Mouse (Mus musculus): ENCODE data around the gene Serpina3f. TPM values are rescaled to one million over a fixed set of nuclear protein-coding genes. Genes with fewer than 3 reads are reported as not detected.

The Serpina3f gene
- 0.13 TPM in 1 of 2 replicates, not detected in the other for polyA plus RNA-seq (2014; fragmentation: Nextera tagmentation; extraction: Ambion mirVana)

- H3K4me3 ChIP-seq (ENCODE audit: low read depth, low read length): no peak within 1 kb of the TSS
- H3K36me3 ChIP-seq (replicated peaks; ENCODE audit: control insufficient read depth, insufficient read depth, low read depth, low read length): no peaks in the 10 kb centered on the region
- H3K27me3 ChIP-seq (ENCODE audit: control insufficient read depth, insufficient read depth, low read length): no peaks in the 10 kb centered on the region
- 69% methylated on average over 1 of the region's 1 CpGs for WGBS
- H3K27ac ChIP-seq (replicated peaks; ENCODE audit: low read depth, low read length): no peak within 1 kb of the TSS
- H3K9me3 ChIP-seq (replicated peaks; ENCODE audit: control insufficient read depth, low read length): no peaks in the 10 kb centered on the region
- ATAC-seq (replicated peaks; ENCODE audit: insufficient number of reproducible peaks, low FRiP score, low TSS enrichment, low read depth) (no peak), DNase-seq (ENCODE audit: low spot score) (no peak)
- no peak within 1 kb of the TSS for H3K4me2 ChIP-seq (ENCODE audit: low read depth, low read length)
- H3K4me1 ChIP-seq (ENCODE audit: control insufficient read depth, insufficient read depth, low read length): no peaks in the 10 kb centered on the region
- no peak within 1 kb of the TSS for H3K9ac ChIP-seq (replicated peaks; ENCODE audit: low read length)
Measured at GRCm38 (mm10) chr12:104214445-104214753, at the start of gene Serpina3f. Gene Serpina3f, plus strand, starts transcription at chr12:104214544.

DNA sequence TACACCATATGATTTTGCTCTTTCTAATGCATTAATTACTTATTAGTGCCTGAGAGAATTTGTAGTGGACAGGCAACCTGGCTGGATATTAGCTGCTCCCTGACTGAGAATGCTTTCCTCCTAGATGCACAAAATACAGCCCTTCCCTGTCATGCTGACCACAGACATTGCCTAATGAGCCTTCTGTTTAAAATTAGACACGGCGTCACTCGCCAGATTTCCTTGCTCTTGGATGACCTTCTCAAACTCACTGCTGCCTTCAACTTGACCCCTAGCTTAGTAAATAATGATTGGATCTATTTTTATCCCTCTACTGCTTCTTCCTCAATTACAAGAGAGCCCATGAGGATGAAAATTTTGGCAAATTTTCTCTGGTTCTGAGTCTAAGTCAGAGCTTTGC is 39.6 kb upstream of the Serpina3f start:
- DNase-seq (ENCODE audit: low spot score) (no peak), ATAC-seq (replicated peaks; ENCODE audit: insufficient number of reproducible peaks, low FRiP score, low TSS enrichment, low read depth) (no peak)
- Histone ChIP-seq H3K4me1 (ENCODE audit: control insufficient read depth, insufficient read depth, low read length) (no peaks in the 10 kb centered on the region), H3K27me3 (ENCODE audit: control insufficient read depth, insufficient read depth, low read length) (no peaks in the 10 kb centered on the region), H3K9me3 (replicated peaks; ENCODE audit: control insufficient read depth, low read length) (no peaks in the 10 kb centered on the region), H3K4me2 (ENCODE audit: low read depth, low read length) (no peak overlapping the region), H3K27ac (replicated peaks; ENCODE audit: low read depth, low read length) (no peak overlapping the region), H3K9ac (replicated peaks; ENCODE audit: low read length) (no peak overlapping the region), H3K36me3 (replicated peaks; ENCODE audit: control insufficient read depth, insufficient read depth, low read depth, low read length) (no peaks in the 10 kb centered on the region), H3K4me3 (ENCODE audit: low read depth, low read length) (no peak overlapping the region)
- 54% methylated on average over 3 of the region's 3 CpGs for WGBS

DNA sequence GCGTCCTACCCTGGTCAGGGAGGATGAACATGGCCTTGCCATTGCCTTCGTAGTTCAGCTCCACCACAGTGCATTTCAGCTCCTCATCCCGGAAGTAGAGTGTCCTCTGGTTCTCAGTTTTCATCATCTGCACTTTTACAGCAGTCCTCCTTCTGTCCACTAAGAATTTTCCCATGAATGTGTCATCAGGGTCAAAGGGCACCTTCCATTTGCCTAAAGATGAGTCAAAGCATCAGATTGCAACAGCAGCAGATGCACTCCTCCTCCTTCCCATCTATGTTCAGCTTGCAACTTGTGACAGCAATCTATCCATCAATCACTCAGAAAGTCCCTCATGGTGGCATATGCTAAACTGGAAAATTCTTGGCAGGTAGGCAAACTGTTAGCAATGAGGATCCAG is 38.7 kb upstream of the Serpina3f start:
- WGBS: 85% methylated on average over 3 of the region's 3 CpGs
- no peak overlapping the region for H3K9ac ChIP-seq (replicated peaks; ENCODE audit: low read length)
- H3K36me3 ChIP-seq (replicated peaks; ENCODE audit: control insufficient read depth, insufficient read depth, low read depth, low read length): no peaks in the 10 kb centered on the region
- no peak overlapping the region for H3K4me3 ChIP-seq (ENCODE audit: low read depth, low read length)
- ATAC-seq (replicated peaks; ENCODE audit: insufficient number of reproducible peaks, low FRiP score, low TSS enrichment, low read depth) (no peak), DNase-seq (ENCODE audit: low spot score) (no peak)
- H3K4me1 ChIP-seq (ENCODE audit: control insufficient read depth, insufficient read depth, low read length): no peaks in the 10 kb centered on the region
- H3K27ac ChIP-seq (replicated peaks; ENCODE audit: low read depth, low read length): no peak overlapping the region
- no peaks in the 10 kb centered on the region for H3K9me3 ChIP-seq (replicated peaks; ENCODE audit: control insufficient read depth, low read length)
- no peaks in the 10 kb centered on the region for H3K27me3 ChIP-seq (ENCODE audit: control insufficient read depth, insufficient read depth, low read length)
- H3K4me2 ChIP-seq (ENCODE audit: low read depth, low read length): no peak overlapping the region

GRCm38 (mm10) chr12:104178577-104178976 is 35.8 kb upstream of the Serpina3f start:
- H3K9ac ChIP-seq (replicated peaks; ENCODE audit: low read length): no peak overlapping the region
- H3K4me1 ChIP-seq (ENCODE audit: control insufficient read depth, insufficient read depth, low read length): no peaks in the 10 kb centered on the region
- H3K4me2 ChIP-seq (ENCODE audit: low read depth, low read length): no peak overlapping the region
- no peak for ATAC-seq (replicated peaks; ENCODE audit: insufficient number of reproducible peaks, low FRiP score, low TSS enrichment, low read depth)
- H3K4me3 ChIP-seq (ENCODE audit: low read depth, low read length): no peak overlapping the region
- no peaks in the 10 kb centered on the region for H3K27me3 ChIP-seq (ENCODE audit: control insufficient read depth, insufficient read depth, low read length)
- no peak overlapping the region for H3K27ac ChIP-seq (replicated peaks; ENCODE audit: low read depth, low read length)
- no peaks in the 10 kb centered on the region for H3K9me3 ChIP-seq (replicated peaks; ENCODE audit: control insufficient read depth, low read length)
- no peaks in the 10 kb centered on the region for H3K36me3 ChIP-seq (replicated peaks; ENCODE audit: control insufficient read depth, insufficient read depth, low read depth, low read length)
- DNase-seq (ENCODE audit: low spot score): no peak

DNA sequence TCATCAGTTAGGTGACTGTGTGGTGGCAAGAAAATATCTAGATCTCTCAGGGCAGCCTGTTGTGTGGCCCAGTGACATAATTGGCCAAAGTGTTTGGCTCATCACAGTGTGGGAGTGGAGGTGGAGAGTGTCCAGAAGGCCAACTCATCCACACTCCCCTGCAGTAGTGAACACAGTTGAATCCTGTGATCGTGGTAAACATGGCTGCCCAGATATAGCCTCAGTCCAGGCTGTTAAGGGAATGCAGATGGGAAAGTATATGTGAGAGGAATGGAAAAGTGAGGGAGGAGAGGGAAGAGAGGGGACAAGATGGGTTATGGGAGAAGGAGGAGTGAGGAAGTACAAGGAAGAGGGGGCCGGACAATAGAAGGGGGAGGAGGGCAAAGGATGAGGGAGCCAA is 35.4 kb upstream of the Serpina3f start:
- no peaks in the 10 kb centered on the region for H3K27me3 ChIP-seq (ENCODE audit: control insufficient read depth, insufficient read depth, low read length)
- DNase-seq (ENCODE audit: low spot score) (no peak), ATAC-seq (replicated peaks; ENCODE audit: insufficient number of reproducible peaks, low FRiP score, low TSS enrichment, low read depth) (no peak)
- H3K4me1 ChIP-seq (ENCODE audit: control insufficient read depth, insufficient read depth, low read length): no peaks in the 10 kb centered on the region
- no peak overlapping the region for H3K4me3 ChIP-seq (ENCODE audit: low read depth, low read length)
- no peaks in the 10 kb centered on the region for H3K36me3 ChIP-seq (replicated peaks; ENCODE audit: control insufficient read depth, insufficient read depth, low read depth, low read length)
- H3K9ac ChIP-seq (replicated peaks; ENCODE audit: low read length): no peak overlapping the region
- H3K4me2 ChIP-seq (ENCODE audit: low read depth, low read length): no peak overlapping the region
- 88% methylated on average over 2 of the region's 2 CpGs for WGBS
- H3K9me3 ChIP-seq (replicated peaks; ENCODE audit: control insufficient read depth, low read length): no peaks in the 10 kb centered on the region
- no peak overlapping the region for H3K27ac ChIP-seq (replicated peaks; ENCODE audit: low read depth, low read length)

DNA sequence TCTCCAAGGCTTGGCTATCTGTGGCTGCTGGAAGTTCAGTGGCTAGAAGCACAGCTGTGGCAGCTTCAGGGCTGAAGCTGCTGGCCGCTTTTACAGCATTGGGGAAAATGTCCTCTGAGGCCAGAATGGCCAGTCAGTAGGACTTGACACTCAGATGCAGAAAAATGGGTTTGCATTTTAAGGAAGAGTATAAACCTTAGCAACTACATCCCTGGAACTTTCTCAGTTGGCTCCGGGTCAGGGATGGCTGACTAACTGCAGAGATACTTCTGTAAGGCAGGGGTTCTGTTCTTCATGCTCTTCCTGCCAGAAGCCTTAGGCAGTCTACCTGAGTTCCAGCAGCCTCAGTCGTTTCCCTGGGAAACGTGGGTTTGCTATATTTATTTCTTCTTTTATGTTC is 29.3 kb upstream of the Serpina3f start:
- no peaks in the 10 kb centered on the region for H3K9me3 ChIP-seq (replicated peaks; ENCODE audit: control insufficient read depth, low read length)
- no peak for ATAC-seq (replicated peaks; ENCODE audit: insufficient number of reproducible peaks, low FRiP score, low TSS enrichment, low read depth)
- no peaks in the 10 kb centered on the region for H3K4me1 ChIP-seq (ENCODE audit: control insufficient read depth, insufficient read depth, low read length)
- no peak overlapping the region for H3K9ac ChIP-seq (replicated peaks; ENCODE audit: low read length)
- 72% methylated on average over 4 of the region's 4 CpGs for WGBS
- no peak overlapping the region for H3K4me3 ChIP-seq (ENCODE audit: low read depth, low read length)
- no peak overlapping the region for H3K27ac ChIP-seq (replicated peaks; ENCODE audit: low read depth, low read length)
- H3K36me3 ChIP-seq (replicated peaks; ENCODE audit: control insufficient read depth, insufficient read depth, low read depth, low read length): no peaks in the 10 kb centered on the region
- no peak overlapping the region for H3K4me2 ChIP-seq (ENCODE audit: low read depth, low read length)
- H3K27me3 ChIP-seq (ENCODE audit: control insufficient read depth, insufficient read depth, low read length): no peaks in the 10 kb centered on the region
- no peak for DNase-seq (ENCODE audit: low spot score)

GRCm38 (mm10) chr12:104186041-104186581 is 28.2 kb upstream of the Serpina3f start:
- H3K9me3 ChIP-seq (replicated peaks; ENCODE audit: control insufficient read depth, low read length): no peaks in the 10 kb centered on the region
- no peak overlapping the region for H3K9ac ChIP-seq (replicated peaks; ENCODE audit: low read length)
- H3K27ac ChIP-seq (replicated peaks; ENCODE audit: low read depth, low read length): no peak overlapping the region
- no peak overlapping the region for H3K4me2 ChIP-seq (ENCODE audit: low read depth, low read length)
- no peaks in the 10 kb centered on the region for H3K36me3 ChIP-seq (replicated peaks; ENCODE audit: control insufficient read depth, insufficient read depth, low read depth, low read length)
- ATAC-seq (replicated peaks; ENCODE audit: insufficient number of reproducible peaks, low FRiP score, low TSS enrichment, low read depth) (no peak), DNase-seq (ENCODE audit: low spot score) (no peak)
- WGBS: 80% methylated on average over 3 of the region's 3 CpGs
- no peaks in the 10 kb centered on the region for H3K27me3 ChIP-seq (ENCODE audit: control insufficient read depth, insufficient read depth, low read length)
- H3K4me1 ChIP-seq (ENCODE audit: control insufficient read depth, insufficient read depth, low read length): no peaks in the 10 kb centered on the region
- no peak overlapping the region for H3K4me3 ChIP-seq (ENCODE audit: low read depth, low read length)

DNA sequence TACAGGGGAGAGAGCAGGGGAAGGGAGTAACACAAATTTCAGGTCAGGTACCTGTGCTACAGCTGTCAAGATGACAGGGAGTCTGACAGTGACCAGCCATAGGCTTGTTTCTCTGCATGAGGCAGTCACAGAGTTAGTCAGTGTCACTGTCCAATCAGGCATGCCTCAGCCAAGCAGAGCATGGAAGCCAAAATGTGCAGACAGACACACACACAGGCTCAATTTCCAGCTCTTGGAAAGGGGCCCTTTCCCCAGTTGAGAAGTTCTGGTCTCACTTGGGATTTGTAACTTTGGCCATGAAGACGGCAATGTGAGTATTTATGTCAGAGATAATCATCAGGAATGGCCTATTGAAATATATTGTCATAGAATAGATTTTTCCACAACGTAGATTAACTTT is 25.1 kb upstream of the Serpina3f start:
- 76% methylated on average over 2 of the region's 2 CpGs for WGBS
- H3K4me1 ChIP-seq (ENCODE audit: control insufficient read depth, insufficient read depth, low read length): no peaks in the 10 kb centered on the region
- no peaks in the 10 kb centered on the region for H3K36me3 ChIP-seq (replicated peaks; ENCODE audit: control insufficient read depth, insufficient read depth, low read depth, low read length)
- H3K9ac ChIP-seq (replicated peaks; ENCODE audit: low read length): no peak overlapping the region
- H3K27me3 ChIP-seq (ENCODE audit: control insufficient read depth, insufficient read depth, low read length): no peaks in the 10 kb centered on the region
- DNase-seq (ENCODE audit: low spot score): no peak
- H3K9me3 ChIP-seq (replicated peaks; ENCODE audit: control insufficient read depth, low read length): no peaks in the 10 kb centered on the region
- no peak overlapping the region for H3K4me3 ChIP-seq (ENCODE audit: low read depth, low read length)
- no peak for ATAC-seq (replicated peaks; ENCODE audit: insufficient number of reproducible peaks, low FRiP score, low TSS enrichment, low read depth)
- no peak overlapping the region for H3K27ac ChIP-seq (replicated peaks; ENCODE audit: low read depth, low read length)
- no peak overlapping the region for H3K4me2 ChIP-seq (ENCODE audit: low read depth, low read length)
